Mouse (Mus musculus) cerebellum, adult 2 months (tissue): ENCODE data around the gene Nup98. TPM values are rescaled to one million over a fixed set of nuclear protein-coding genes. Genes with fewer than 3 reads are reported as not detected.

ENCODE experiments used
- DNase-seq, 2 experiments: peaks; one replicate each; pipeline ENCODE4 v3.0.0; 2021
- H3K27ac ChIP-seq: fragments of 200-500 bp; 2 replicates; pipeline ENCODE4 v1.5.1; 2012; ENCODE audit warnings: low read length, control low read depth, inconsistent platforms; ENCODE audit not compliant: insufficient read depth
- H3K27me3 ChIP-seq: fragments of 200-500 bp; 2 replicates; pipeline ENCODE4 v1.6.1; 2012; ENCODE audit warnings: inconsistent platforms, mild to moderate bottlenecking, low read length, moderate library complexity; ENCODE audit not compliant: control insufficient read depth, insufficient read depth
- H3K4me1 ChIP-seq: fragments of 200-500 bp; 2 replicates; pipeline ENCODE4 v1.6.1; 2011; ENCODE audit warnings: low read length; ENCODE audit not compliant: control insufficient read depth, insufficient read depth
- H3K4me3 ChIP-seq: fragments of 200-500 bp; replicated peaks from 2 replicates; pipeline ENCODE3; 2011; ENCODE audit warnings: mild to moderate bottlenecking, low read depth, low read length, control low read depth; ENCODE audit not compliant: insufficient read depth
- CTCF ChIP-seq: fragments of 200-500 bp; IDR thresholded peaks from 2 replicates; pipeline ENCODE4 v1.5.1; 2011; ENCODE audit warnings: low read depth, mild to moderate bottlenecking, control low read depth, low read length, moderate library complexity, borderline replicate concordance; ENCODE audit not compliant: insufficient read depth
- POLR2A ChIP-seq: fragments of 200-500 bp; IDR thresholded peaks from 2 replicates; pipeline ENCODE4 v1.6.1; 2011; ENCODE audit warnings: low read length, control low read depth, borderline replicate concordance; ENCODE audit not compliant: insufficient read depth
- WGBS: fragments of 180-500 bp; shearing (Covaris S2); methylation state at CpG from one replicate; pipeline ENCODE4 v1.1.7; 2018; 5-methylcytosine and 5-hydroxymethylcytosine counted together
- polyA plus RNA-seq: library from polyadenylated mRNA; depleted of rRNA; stranded (reverse); fragments of >200 nt; gene quantifications from 2 replicates; pipeline ENCODE4 v1.2.3, GENCODE M21; 2012; rRNA removed

The Nup98 gene
- polyA plus RNA-seq, 1 experiment, result 19.0 TPM

DNA sequence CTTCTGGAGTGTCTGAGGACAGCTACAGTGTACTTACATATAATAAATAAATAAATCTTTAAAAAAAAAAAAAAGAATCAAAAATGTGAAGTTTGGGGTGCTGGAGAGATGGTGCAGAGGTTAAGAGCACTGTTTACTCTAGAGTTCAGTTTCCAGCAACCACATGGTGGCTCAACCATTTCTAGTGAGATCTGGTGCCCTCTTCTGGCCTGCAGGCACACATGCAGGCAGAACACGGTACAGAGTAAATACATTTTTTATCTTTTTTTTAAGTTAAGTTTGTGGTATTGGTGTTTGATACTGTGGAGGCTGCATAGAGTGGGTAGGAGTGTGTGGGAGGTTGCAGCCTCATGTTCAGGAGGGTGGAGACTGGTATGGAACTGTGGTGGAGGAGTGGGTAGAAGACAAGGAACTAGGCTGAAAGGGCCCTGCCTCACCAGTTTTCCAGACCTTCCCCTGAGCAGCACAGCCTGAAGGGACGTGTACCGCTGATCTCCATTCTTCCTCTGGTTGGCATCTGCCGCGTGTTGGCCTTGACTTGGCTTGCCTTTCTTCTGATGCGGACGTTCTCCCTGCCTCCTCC is 133.2 kb downstream of the Nup98 start:
- 68% methylated on average over 7 of the region's 7 CpGs for WGBS
- no peak for DNase-seq
- H3K4me3 ChIP-seq, result no peak overlapping the region
- no peak overlapping the region for H3K27ac ChIP-seq
- H3K4me1 ChIP-seq, result no peaks in the 10 kb centered on the region
- no peaks in the 10 kb centered on the region for H3K27me3 ChIP-seq
- TF ChIP-seq CTCF, result peak; percentile 58; the same call in 1 of the 2 replicates
- TF ChIP-seq POLR2A, result no peak

Other genes starting within 250 kb of the Nup98 start
- 13.7 and 14.6 TPM in 2 replicates for gene Il18bp, start 191.5 kb downstream of the Nup98 start, polyA plus RNA-seq
- 65.3 and 66.6 TPM in 2 replicates for gene Rnf121, start 144.7 kb downstream of the Nup98 start, polyA plus RNA-seq
- 48.8 and 48.9 TPM in 2 replicates for gene Xndc1, start 144.7 kb downstream of the Nup98 start, polyA plus RNA-seq
- gene Xntrpc, start 144.5 kb downstream of the Nup98 start, polyA plus RNA-seq, result 3.8 and 4.7 TPM in 2 replicates
- gene Trpc2, start 127.1 kb downstream of the Nup98 start, polyA plus RNA-seq, result 0.39 and 1.6 TPM in 2 replicates
- not detected in 2 replicates for gene Art1, start 108.4 kb downstream of the Nup98 start, polyA plus RNA-seq
- gene Art5, start 100.7 kb downstream of the Nup98 start, polyA plus RNA-seq, result not detected in 2 replicates
- 0.05 and 0.08 TPM in 2 replicates for gene Chrna10, start 93.3 kb downstream of the Nup98 start, polyA plus RNA-seq
- 32.9 and 35.2 TPM in 2 replicates for gene Pgap2, start within 50 bp of the Nup98 start, polyA plus RNA-seq
- gene Rhog, start 45.9 kb upstream of the Nup98 start, polyA plus RNA-seq, result 71.1 and 87.6 TPM in 2 replicates
- gene Stim1, start 57.6 kb upstream of the Nup98 start, polyA plus RNA-seq, result 84.9 and 87.5 TPM in 2 replicates
- 17.0 and 20.0 TPM in 2 replicates for gene Rrm1, start 231.5 kb upstream of the Nup98 start, polyA plus RNA-seq